In the genomic region with DNA sequence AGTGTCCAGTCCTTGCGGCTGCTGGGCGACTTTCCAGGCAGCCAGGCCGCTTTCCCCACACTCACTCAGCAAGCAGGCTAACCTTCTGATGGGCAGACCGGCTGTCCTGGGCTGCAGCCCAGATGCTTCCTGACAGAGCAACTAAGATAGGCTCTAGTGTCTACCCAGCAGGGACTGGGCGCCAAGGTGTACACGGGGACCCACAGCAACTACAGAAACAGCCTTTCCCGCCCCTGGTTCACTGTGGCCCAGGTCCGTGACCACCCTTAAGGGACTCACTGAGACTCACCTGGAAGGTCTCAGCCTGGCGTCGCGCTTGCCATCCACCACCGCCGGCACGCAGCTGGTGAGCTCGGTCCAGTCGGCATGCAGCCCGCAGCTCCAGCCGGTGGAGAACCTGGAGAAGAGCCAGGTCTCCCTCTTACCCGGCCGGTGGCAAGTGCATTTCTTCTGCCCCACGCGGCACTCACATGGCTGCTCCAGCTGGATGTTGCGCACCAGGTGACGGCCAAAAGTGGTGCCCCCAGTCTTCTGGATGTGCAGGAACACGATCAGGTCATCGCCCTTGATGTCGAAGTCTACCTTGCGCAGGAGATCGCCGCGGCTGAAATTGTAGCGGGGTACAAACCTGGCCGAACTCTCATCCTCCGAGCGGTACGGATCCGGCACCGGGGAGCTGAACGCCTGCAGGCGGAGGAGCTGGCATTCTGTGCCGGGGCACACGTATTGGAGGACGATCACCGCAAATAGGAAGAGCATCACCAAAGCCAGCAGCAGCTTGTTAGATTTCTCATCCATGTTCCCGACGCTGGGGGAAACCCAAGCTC, we compare ENCODE assay signal across 8 mouse cellular contexts. TPM values are rescaled to one million over a fixed set of nuclear protein-coding genes. Genes with fewer than 3 reads are reported as not detected.
DNase-seq lines count a peak whose midpoint lies in the region; ATAC-seq lines count a peak whose summit lies in the region.

No protein-coding gene starts in this region.

- H3K4me3 ChIP-seq in kidney, embryonic 15.5 days (replicated peaks): peak overlapping the region; percentile 56
- peak overlapping the region; percentile 45 for H3K4me3 ChIP-seq in liver, embryonic 13.5 days (replicated peaks)

- peak; percentile 29 for DNase-seq in retina, postnatal 1 day
- no peak for DNase-seq in retina, embryonic 14.5 days (ENCODE audit: low spot score)
- DNase-seq in liver, embryonic 13.5 days: no peak
- peak; percentile 8 for DNase-seq in retina, postnatal 7 days (ENCODE audit: low read depth, low spot score)
- no peak for DNase-seq in B cell, adult 2 months

- no peaks in the 10 kb centered on the region for H3K36me3 ChIP-seq in kidney, embryonic 15.5 days
- no peaks in the 10 kb centered on the region for H3K36me3 ChIP-seq in liver, embryonic 13.5 days

- no peaks in the 10 kb centered on the region for H3K4me1 ChIP-seq in kidney, embryonic 15.5 days
- H3K4me1 ChIP-seq in liver, embryonic 13.5 days (replicated peaks): no peaks in the 10 kb centered on the region

- H3K9me3 ChIP-seq in kidney, embryonic 15.5 days (replicated peaks): no peaks in the 10 kb centered on the region
- H3K9me3 ChIP-seq in liver, embryonic 13.5 days (replicated peaks): no peaks in the 10 kb centered on the region

- 27% methylated on average over 43 of the region's 46 CpGs for WGBS in kidney, embryonic 15.5 days
- 21% methylated on average over 44 of the region's 46 CpGs for WGBS in liver, embryonic 13.5 days (ENCODE audit: insufficient replicate concordance)

- H3K9ac ChIP-seq in kidney, embryonic 15.5 days: peak overlapping the region; percentile 43; the same call in 1 of the 2 replicates
- no peak overlapping the region for H3K9ac ChIP-seq in liver, embryonic 13.5 days

- H3K4me2 ChIP-seq in kidney, embryonic 15.5 days: peak overlapping the region; percentile 82
- peak overlapping the region; percentile 56 for H3K4me2 ChIP-seq in liver, embryonic 13.5 days

- peak; percentile 33 for ATAC-seq in common myeloid progenitor, adult 5-6 weeks (replicated peaks; ENCODE audit: low read depth, poor library complexity, severe bottlenecking)
- 0 out of 2 replicates have a peak, but pooled peaks have one; percentile 12 for ATAC-seq in granulocyte monocyte progenitor cell, adult 5-6 weeks (replicated peaks; ENCODE audit: poor library complexity, severe bottlenecking)
- ATAC-seq in kidney, embryonic 15.5 days (replicated peaks; ENCODE audit: low FRiP score): peak; percentile 31
- no peak for ATAC-seq in liver, embryonic 13.5 days (ENCODE audit: low read depth)

- peaks cover 60% of the 10 kb centered on the region for H3K27me3 ChIP-seq in kidney, embryonic 15.5 days
- peaks cover 61% of the 10 kb centered on the region for H3K27me3 ChIP-seq in liver, embryonic 13.5 days

- H3K27ac ChIP-seq in kidney, embryonic 15.5 days: no peak overlapping the region
- H3K27ac ChIP-seq in liver, embryonic 13.5 days: no peak overlapping the region

RNA-seq across cellular contexts. Expression of gene Hs6st2, which starts 1.8 kb away (rescaled TPM):
- total RNA-seq in common myeloid progenitor, adult 5-6 weeks (2017): 0.82 and 1.6 TPM in 2 replicates
- total RNA-seq in granulocyte monocyte progenitor cell, adult 5-6 weeks (2014; fragmentation: Nextera tagmentation): not detected in 2 replicates
- not detected in 2 replicates for total RNA-seq in granulocyte monocyte progenitor cell, adult 5-6 weeks (2017)
- polyA plus RNA-seq in kidney, embryonic 15.5 days (2015; fragmentation: Nextera tagmentation; extraction: Ambion mirVana): 20.8 and 20.9 TPM in 2 replicates
- polyA plus RNA-seq in liver, embryonic 13.5 days (2015; fragmentation: Nextera tagmentation; extraction: Ambion mirVana): 1.4 and 1.8 TPM in 2 replicates

Comparison
In these comparisons a context has a peak if more than half of its experiments do, and no peak if none do; other contexts are left out.
1. DNase-seq: peak in retina, postnatal 1 day (single experiment) and retina, postnatal 7 days (single experiment); none in retina, embryonic 14.5 days (single experiment), liver, embryonic 13.5 days (single experiment) and B cell, adult 2 months (0 of 2).